Mouse (Mus musculus) cortical plate, adult 2 months (tissue): ENCODE measurements at regions not wholly inside any gene's neighbourhood (a gene's known extent, or its start where the extent isn't known, plus 50 kb on each side); places are given as distances from the start of the nearest gene placed in this dataset.

Source experiments
- H3K27ac ChIP-seq: fragments of 200-500 bp; 2 replicates; pipeline ENCODE4 v1.5.1; 2012; ENCODE audit warnings: low read length, control low read depth, inconsistent platforms; ENCODE audit not compliant: insufficient read depth
- H3K4me1 ChIP-seq: fragments of 200-500 bp; 2 replicates; pipeline ENCODE4 v1.6.1; 2011; ENCODE audit warnings: low read length; ENCODE audit not compliant: control insufficient read depth, insufficient read depth
- H3K4me3 ChIP-seq: fragments of 200-500 bp; 2 replicates; pipeline ENCODE4 v1.5.1; 2011; ENCODE audit warnings: mild to moderate bottlenecking, low read length, control low read depth; ENCODE audit not compliant: insufficient read depth
- CTCF ChIP-seq: fragments of 200-500 bp; IDR thresholded peaks from 2 replicates; pipeline ENCODE4 v1.5.1; 2011; ENCODE audit warnings: mild to moderate bottlenecking, control low read depth, low read length; ENCODE audit not compliant: insufficient read depth; ENCODE audit errors: extremely low read depth
- POLR2A ChIP-seq: fragments of 200-500 bp; IDR thresholded peaks from 2 replicates; pipeline ENCODE4 v1.6.1; 2011; ENCODE audit warnings: mild to moderate bottlenecking, low read length, control low read depth; ENCODE audit not compliant: insufficient read depth; ENCODE audit errors: extremely low read depth

- H3K27ac ChIP-seq, result no peak overlapping the region
- no peak overlapping the region for H3K4me3 ChIP-seq
- no peaks in the 10 kb centered on the region for H3K4me1 ChIP-seq
- TF ChIP-seq CTCF (no peak), POLR2A (no peak)
Observed at GRCm38 (mm10) chr3:131056893-131057660, 53.2 kb upstream of the Lef1 start.

- Histone ChIP-seq H3K4me3 (no peak overlapping the region), H3K4me1 (no peaks in the 10 kb centered on the region), H3K27ac (no peak overlapping the region)
- TF ChIP-seq CTCF, result no peak
- TF ChIP-seq POLR2A, result no peak
Observed at GRCm38 (mm10) chr3:131054241-131054972, 55.9 kb upstream of the Lef1 start.

GRCm38 (mm10) chr3:131047716-131048115 lies 62.6 kb upstream of the Lef1 start:
- no peak overlapping the region for H3K4me3 ChIP-seq
- no peak for TF ChIP-seq POLR2A
- no peak for TF ChIP-seq CTCF
- no peak overlapping the region for H3K27ac ChIP-seq
- H3K4me1 ChIP-seq, result no peaks in the 10 kb centered on the region

GRCm38 (mm10) chr3:131046412-131046811 lies 63.9 kb upstream of the Lef1 start:
- Histone ChIP-seq H3K4me3 (no peak overlapping the region), H3K27ac (no peak overlapping the region), H3K4me1 (no peaks in the 10 kb centered on the region)
- no peak for TF ChIP-seq CTCF
- no peak for TF ChIP-seq POLR2A

GRCm38 (mm10) chr3:131040214-131040825 lies 70.0 kb upstream of the Lef1 start:
- Histone ChIP-seq H3K4me3 (no peak overlapping the region), H3K4me1 (no peaks in the 10 kb centered on the region), H3K27ac (no peak overlapping the region)
- TF ChIP-seq POLR2A, result no peak
- no peak for TF ChIP-seq CTCF

GRCm38 (mm10) chr3:131037095-131037494 lies 73.2 kb upstream of the Lef1 start:
- Histone ChIP-seq H3K27ac (no peak overlapping the region), H3K4me1 (no peaks in the 10 kb centered on the region), H3K4me3 (no peak overlapping the region)
- TF ChIP-seq CTCF (no peak), POLR2A (no peak)

GRCm38 (mm10) chr3:131034774-131035173 lies 75.5 kb upstream of the Lef1 start:
- Histone ChIP-seq H3K4me1 (no peaks in the 10 kb centered on the region), H3K4me3 (no peak overlapping the region), H3K27ac (no peak overlapping the region)
- no peak for TF ChIP-seq POLR2A
- no peak for TF ChIP-seq CTCF

DNA sequence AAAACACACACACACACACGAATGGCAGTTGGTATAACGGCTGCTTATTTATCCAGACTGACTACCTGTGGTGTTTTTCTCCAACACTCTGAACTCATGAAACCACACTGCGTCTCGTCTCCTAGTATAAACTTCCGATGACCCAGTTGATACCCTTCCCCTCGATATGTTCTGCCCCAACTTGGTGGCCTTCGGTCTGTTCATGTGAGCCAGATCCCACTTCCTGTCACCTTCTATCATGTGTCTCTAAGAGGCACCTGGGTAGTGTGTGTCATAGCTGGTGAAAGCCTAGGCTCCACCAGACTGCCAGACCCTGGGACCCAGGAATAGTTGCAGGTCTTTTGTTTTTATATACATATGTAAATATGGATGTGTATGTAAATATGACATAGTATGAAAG lies 83.9 kb upstream of the Lef1 start:
- no peak overlapping the region for H3K27ac ChIP-seq
- H3K4me3 ChIP-seq, result no peak overlapping the region
- no peaks in the 10 kb centered on the region for H3K4me1 ChIP-seq
- TF ChIP-seq POLR2A (no peak), CTCF (no peak)

- H3K27ac ChIP-seq, result no peak overlapping the region
Observed at GRCm38 (mm10) chr3:131019163-131019956, 90.9 kb upstream of the Lef1 start.

More at GRCm38 (mm10) chr3:131019163-131019956, 90.9 kb upstream of the Lef1 start:
- Histone ChIP-seq H3K4me1 (no peaks in the 10 kb centered on the region), H3K4me3 (0 out of 2 replicates have a peak overlapping the region, but pooled peaks have one; percentile 9)
- no peak for TF ChIP-seq CTCF
- TF ChIP-seq POLR2A, result no peak
